Mouse (Mus musculus) E14TG2a.4 (cell line): ENCODE measurements around the gene Dll4.

ENCODE experiments used
- H3K27me3 ChIP-seq: 2 replicates; pipeline ENCODE4 v1.6.1; 2014; ENCODE audit warnings: low read length, control low read depth; ENCODE audit not compliant: insufficient read depth
- H3K36me3 ChIP-seq: 2 replicates; pipeline ENCODE4 v1.6.1; 2014; ENCODE audit warnings: low read length, control low read depth; ENCODE audit not compliant: insufficient read depth
- H3K4me1 ChIP-seq: replicated peaks from 2 replicates; pipeline ENCODE4 v1.6.1; 2014; ENCODE audit warnings: low read depth, low read length, control low read depth
- H3K4me3 ChIP-seq: replicated peaks from 2 replicates; pipeline ENCODE4 v1.5.1; 2014; ENCODE audit warnings: mild to moderate bottlenecking, low read length
- H3K9me3 ChIP-seq: 2 replicates; pipeline ENCODE4 v1.6.1; 2014; ENCODE audit warnings: low read length, control low read depth
- CTCF ChIP-seq: conservative IDR thresholded peaks from 2 replicates; pipeline ENCODE4 v1.5.1; 2014; ENCODE audit warnings: low read length
- NANOG ChIP-seq: IDR thresholded peaks from 2 replicates; pipeline ENCODE4 v1.6.1; 2014; ENCODE audit warnings: borderline replicate concordance, low read length, mixed read lengths
- POU5F1 ChIP-seq: IDR thresholded peaks from 2 replicates; pipeline ENCODE4 v1.6.1; 2014; ENCODE audit warnings: low read length, borderline replicate concordance

Gene Dll4

GRCm38 (mm10) chr2:119327102-119327480 lies 1.5 kb downstream of the Dll4 start:
- H3K27me3 ChIP-seq, result peaks cover 97% of the 10 kb centered on the region
- H3K36me3 ChIP-seq, result no peaks in the 10 kb centered on the region
- TF ChIP-seq POU5F1 (no peak), NANOG (no peak), CTCF (0 out of 2 replicates have a peak, but pooled peaks have one; percentile 33)
- H3K9me3 ChIP-seq, result no peaks in the 10 kb centered on the region
- peaks cover 52% of the 10 kb centered on the region for H3K4me1 ChIP-seq
- peak overlapping the region; percentile 77 for H3K4me3 ChIP-seq

GRCm38 (mm10) chr2:119327942-119328526 lies 2.5 kb downstream of the Dll4 start:
- no peaks in the 10 kb centered on the region for H3K36me3 ChIP-seq
- H3K27me3 ChIP-seq, result peaks cover 97% of the 10 kb centered on the region
- no peak for TF ChIP-seq NANOG
- no peak for TF ChIP-seq CTCF
- no peak for TF ChIP-seq POU5F1
- no peaks in the 10 kb centered on the region for H3K9me3 ChIP-seq
- H3K4me1 ChIP-seq, result peaks cover 51% of the 10 kb centered on the region
- no peak overlapping the region for H3K4me3 ChIP-seq

- no peaks in the 10 kb centered on the region for H3K36me3 ChIP-seq
- H3K4me1 ChIP-seq, result peaks cover 46% of the 10 kb centered on the region
- no peak for TF ChIP-seq NANOG
- TF ChIP-seq CTCF, result no peak
- TF ChIP-seq POU5F1, result no peak
- H3K4me3 ChIP-seq, result no peak overlapping the region
- H3K9me3 ChIP-seq, result no peaks in the 10 kb centered on the region
- H3K27me3 ChIP-seq, result peaks cover 95% of the 10 kb centered on the region
Observed at GRCm38 (mm10) chr2:119328546-119328945, 3.0 kb downstream of the Dll4 start.

GRCm38 (mm10) chr2:119329123-119329817 lies 3.7 kb downstream of the Dll4 start:
- Histone ChIP-seq H3K36me3 (no peaks in the 10 kb centered on the region), H3K9me3 (no peaks in the 10 kb centered on the region), H3K27me3 (peaks cover 95% of the 10 kb centered on the region), H3K4me1 (peaks cover 40% of the 10 kb centered on the region), H3K4me3 (no peak overlapping the region)
- TF ChIP-seq NANOG, result no peak
- TF ChIP-seq POU5F1, result no peak
- no peak for TF ChIP-seq CTCF

- no peaks in the 10 kb centered on the region for H3K36me3 ChIP-seq
- H3K9me3 ChIP-seq, result no peaks in the 10 kb centered on the region
- TF ChIP-seq NANOG (no peak), CTCF (no peak), POU5F1 (no peak)
- H3K4me1 ChIP-seq, result peaks cover 33% of the 10 kb centered on the region
- H3K4me3 ChIP-seq, result no peak overlapping the region
- peaks cover 92% of the 10 kb centered on the region for H3K27me3 ChIP-seq
Observed at GRCm38 (mm10) chr2:119330795-119331194, 5.2 kb downstream of the Dll4 start.

- no peaks in the 10 kb centered on the region for H3K9me3 ChIP-seq
- no peaks in the 10 kb centered on the region for H3K36me3 ChIP-seq
- H3K27me3 ChIP-seq, result peaks cover 93% of the 10 kb centered on the region
- H3K4me1 ChIP-seq, result peaks cover 34% of the 10 kb centered on the region
- TF ChIP-seq NANOG, result no peak
- TF ChIP-seq CTCF, result no peak
- peak overlapping the region; percentile 69 for H3K4me3 ChIP-seq
Observed at GRCm38 (mm10) chr2:119332177-119332661, 6.6 kb downstream of the Dll4 start.

- H3K4me1 ChIP-seq, result peaks cover 36% of the 10 kb centered on the region
- TF ChIP-seq NANOG, result no peak
- no peak for TF ChIP-seq CTCF
- no peak for TF ChIP-seq POU5F1
Observed at GRCm38 (mm10) chr2:119334135-119334534, 8.6 kb downstream of the Dll4 start.

GRCm38 (mm10) chr2:119334964-119335525 lies 9.5 kb downstream of the Dll4 start:
- Histone ChIP-seq H3K27me3 (peaks cover 73% of the 10 kb centered on the region), H3K36me3 (no peaks in the 10 kb centered on the region), H3K4me1 (peaks cover 36% of the 10 kb centered on the region), H3K4me3 (no peak overlapping the region), H3K9me3 (no peaks in the 10 kb centered on the region)
- TF ChIP-seq CTCF (no peak), POU5F1 (no peak), NANOG (no peak)

More at GRCm38 (mm10) chr2:119334135-119334534, 8.6 kb downstream of the Dll4 start:
- H3K4me3 ChIP-seq, result no peak overlapping the region
- H3K36me3 ChIP-seq, result no peaks in the 10 kb centered on the region
- peaks cover 78% of the 10 kb centered on the region for H3K27me3 ChIP-seq
- no peaks in the 10 kb centered on the region for H3K9me3 ChIP-seq
